Mouse (Mus musculus) frontal cortex, adult (tissue): ENCODE results near the gene Slc30a2.
"Not testable (repeated sequence)": the region's sequence is repeated elsewhere in the genome, so short reads cannot be mapped to it uniquely, and the experiment has no call there.

Source experiments
- ATAC-seq: cut with Nextera tagmentation; 2 replicates; pipeline ENCODE4 v1.9.2; 2017; ENCODE audit warnings: mild to moderate bottlenecking, moderate library complexity, mixed read lengths; ENCODE audit not compliant: low TSS enrichment

Gene Slc30a2

GRCm38 (mm10) chr4:134321524-134321923 is 21.5 kb upstream of the Slc30a2 start:
- ATAC-seq: no peak

- no peak for ATAC-seq
Measured at GRCm38 (mm10) chr4:134324655-134325054, 18.3 kb upstream of the Slc30a2 start.

- no peak for ATAC-seq
Measured at GRCm38 (mm10) chr4:134326859-134327530, 16.0 kb upstream of the Slc30a2 start.

GRCm38 (mm10) chr4:134328151-134328550 is 14.8 kb upstream of the Slc30a2 start:
- no peak for ATAC-seq

GRCm38 (mm10) chr4:134328832-134329231 is 14.1 kb upstream of the Slc30a2 start:
- ATAC-seq: no peak

GRCm38 (mm10) chr4:134330281-134330680 is 12.7 kb upstream of the Slc30a2 start:
- no peak for ATAC-seq

GRCm38 (mm10) chr4:134341231-134341630 is 1.8 kb upstream of the Slc30a2 start:
- not testable (repeated sequence) for ATAC-seq

GRCm38 (mm10) chr4:134342213-134342779 is 685 bp upstream of the Slc30a2 start:
- no peak for ATAC-seq

- ATAC-seq: no peak
Measured at GRCm38 (mm10) chr4:134344620-134345019, 1.6 kb downstream of the Slc30a2 start.

- ATAC-seq: no peak
Measured at GRCm38 (mm10) chr4:134345802-134346201, 2.8 kb downstream of the Slc30a2 start.

GRCm38 (mm10) chr4:134348078-134348477 is 5.1 kb downstream of the Slc30a2 start:
- ATAC-seq: no peak

GRCm38 (mm10) chr4:134348545-134348944 is 5.6 kb downstream of the Slc30a2 start:
- no peak for ATAC-seq

GRCm38 (mm10) chr4:134349829-134350228 is 6.8 kb downstream of the Slc30a2 start:
- ATAC-seq: no peak

GRCm38 (mm10) chr4:134350641-134351040 is 7.7 kb downstream of the Slc30a2 start:
- no peak for ATAC-seq

GRCm38 (mm10) chr4:134351329-134352260 is 8.6 kb downstream of the Slc30a2 start:
- ATAC-seq: no peak

GRCm38 (mm10) chr4:134352261-134352707 is 9.3 kb downstream of the Slc30a2 start:
- no peak for ATAC-seq

- ATAC-seq: no peak
Measured at GRCm38 (mm10) chr4:134352929-134353328, 9.9 kb downstream of the Slc30a2 start.

- no peak for ATAC-seq
Measured at GRCm38 (mm10) chr4:134353527-134354409, 10.8 kb downstream of the Slc30a2 start.

GRCm38 (mm10) chr4:134355841-134356452 is 13.0 kb downstream of the Slc30a2 start:
- ATAC-seq: no peak

GRCm38 (mm10) chr4:134356591-134357460 is 13.8 kb downstream of the Slc30a2 start:
- ATAC-seq: peak; percentile 48; the same call in 1 of the 2 replicates
